Mouse (Mus musculus): ENCODE measurements around the gene Nhlrc1. TPM values are rescaled to one million over a fixed set of nuclear protein-coding genes. Genes with fewer than 3 reads are reported as not detected.

Gene Nhlrc1
- total and polyA plus RNA-seq, 2 experiments from 2014 or later: 5.2 to 7.1 TPM

GRCm38 (mm10) chr13:47053971-47054370 is 39.3 kb upstream of the Nhlrc1 start:
- ATAC-seq (ENCODE audit: insufficient read depth, low read depth): no peak

GRCm38 (mm10) chr13:47050009-47050408 is 35.4 kb upstream of the Nhlrc1 start:
- DNase-seq (ENCODE audit: low spot score) (no peak), ATAC-seq (ENCODE audit: insufficient read depth, low read depth) (no peak)
- H3K9me3 ChIP-seq (replicated peaks; ENCODE audit: control insufficient read depth, low read length): no peaks in the 10 kb centered on the region
- H3K27ac ChIP-seq (ENCODE audit: low read depth): no peak overlapping the region
- H3K9ac ChIP-seq (replicated peaks; ENCODE audit: low read depth, low read length): no peak overlapping the region
- H3K4me3 ChIP-seq (ENCODE audit: low read depth, low read length): no peak overlapping the region
- no peak for TF ChIP-seq CTCF (IDR thresholded peaks at IDR 0.05; ENCODE audit: low read depth)
- no peak for TF ChIP-seq EP300 (IDR thresholded peaks at IDR 0.05; ENCODE audit: low read depth)
- H3K27me3 ChIP-seq (ENCODE audit: control insufficient read depth, insufficient read depth, low read length): no peaks in the 10 kb centered on the region
- peaks cover 47% of the 10 kb centered on the region for H3K36me3 ChIP-seq (replicated peaks; ENCODE audit: control insufficient read depth, insufficient read depth, low read length)
- no peaks in the 10 kb centered on the region for H3K4me1 ChIP-seq (ENCODE audit: control insufficient read depth, insufficient read depth)
- no peak overlapping the region for H3K4me2 ChIP-seq (ENCODE audit: low read depth, low read length)
- 35% methylated on average over 4 of the region's 4 CpGs for WGBS

More at GRCm38 (mm10) chr13:47053971-47054370, 39.3 kb upstream of the Nhlrc1 start:
- WGBS: 81% methylated on average over 10 of the region's 10 CpGs
- Histone ChIP-seq H3K9ac (replicated peaks; ENCODE audit: low read depth, low read length) (no peak overlapping the region), H3K4me1 (ENCODE audit: control insufficient read depth, insufficient read depth) (no peaks in the 10 kb centered on the region), H3K4me2 (ENCODE audit: low read depth, low read length) (no peak overlapping the region), H3K9me3 (replicated peaks; ENCODE audit: control insufficient read depth, low read length) (no peaks in the 10 kb centered on the region), H3K27me3 (ENCODE audit: control insufficient read depth, insufficient read depth, low read length) (no peaks in the 10 kb centered on the region), H3K36me3 (replicated peaks; ENCODE audit: control insufficient read depth, insufficient read depth, low read length) (peaks cover 50% of the 10 kb centered on the region), H3K27ac (ENCODE audit: low read depth) (no peak overlapping the region), H3K4me3 (ENCODE audit: low read depth, low read length) (no peak overlapping the region)
- DNase-seq (ENCODE audit: low spot score): no peak
- TF ChIP-seq CTCF (IDR thresholded peaks at IDR 0.05; ENCODE audit: low read depth): no peak
- no peak for TF ChIP-seq EP300 (IDR thresholded peaks at IDR 0.05; ENCODE audit: low read depth)

DNA sequence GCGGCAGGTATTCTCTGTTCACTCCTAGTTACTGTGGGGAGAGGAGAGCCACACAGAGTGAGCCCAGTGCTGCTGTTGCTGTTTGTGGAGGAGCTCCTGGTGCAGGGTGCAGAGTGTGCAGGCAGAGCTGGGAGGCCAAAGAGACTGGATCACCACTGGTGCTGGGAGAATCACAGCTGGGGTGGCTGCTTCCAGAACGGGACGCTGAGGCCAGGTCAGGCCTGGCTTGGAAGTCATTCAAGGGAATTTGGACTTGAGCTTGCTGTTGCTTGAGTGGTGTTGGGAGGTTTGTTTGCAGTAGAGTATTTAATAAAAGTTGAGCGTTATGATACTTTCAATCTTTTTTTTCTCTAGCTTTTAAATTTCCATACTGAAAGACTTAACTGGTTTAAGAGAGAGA is 33.3 kb upstream of the Nhlrc1 start:
- no peak overlapping the region for H3K4me3 ChIP-seq (ENCODE audit: low read depth, low read length)
- no peak overlapping the region for H3K4me2 ChIP-seq (ENCODE audit: low read depth, low read length)
- H3K36me3 ChIP-seq (replicated peaks; ENCODE audit: control insufficient read depth, insufficient read depth, low read length): peaks cover 32% of the 10 kb centered on the region
- peaks cover 7% of the 10 kb centered on the region for H3K4me1 ChIP-seq (ENCODE audit: control insufficient read depth, insufficient read depth)
- no peak overlapping the region for H3K27ac ChIP-seq (ENCODE audit: low read depth)
- no peak for DNase-seq (ENCODE audit: low spot score)
- no peak for TF ChIP-seq CTCF (IDR thresholded peaks at IDR 0.05; ENCODE audit: low read depth)
- no peak for TF ChIP-seq EP300 (IDR thresholded peaks at IDR 0.05; ENCODE audit: low read depth)
- H3K9ac ChIP-seq (replicated peaks; ENCODE audit: low read depth, low read length): no peak overlapping the region
- no peak for ATAC-seq (ENCODE audit: insufficient read depth, low read depth)
- H3K9me3 ChIP-seq (replicated peaks; ENCODE audit: control insufficient read depth, low read length): no peaks in the 10 kb centered on the region
- whole genome bisulfite sequencing: 86% methylated on average over 4 of the region's 4 CpGs
- H3K27me3 ChIP-seq (ENCODE audit: control insufficient read depth, insufficient read depth, low read length): no peaks in the 10 kb centered on the region

- H3K9me3 ChIP-seq (replicated peaks; ENCODE audit: control insufficient read depth, low read length): no peaks in the 10 kb centered on the region
- TF ChIP-seq CTCF (IDR thresholded peaks at IDR 0.05; ENCODE audit: low read depth) (no peak), EP300 (IDR thresholded peaks at IDR 0.05; ENCODE audit: low read depth) (no peak)
- DNase-seq (ENCODE audit: low spot score) (no peak), ATAC-seq (ENCODE audit: insufficient read depth, low read depth) (no peak)
- peak within 1 kb of the TSS; percentile 75 for H3K4me3 ChIP-seq (ENCODE audit: low read depth, low read length)
- peak within 1 kb of the TSS; percentile 87 for H3K4me2 ChIP-seq (ENCODE audit: low read depth, low read length)
- H3K36me3 ChIP-seq (replicated peaks; ENCODE audit: control insufficient read depth, insufficient read depth, low read length): peaks cover 9% of the 10 kb centered on the region
- peak within 1 kb of the TSS; percentile 71 for H3K9ac ChIP-seq (replicated peaks; ENCODE audit: low read depth, low read length)
- WGBS: 20% methylated on average over 10 of the region's 10 CpGs
- peak within 1 kb of the TSS; percentile 44 for H3K27ac ChIP-seq (ENCODE audit: low read depth)
- H3K27me3 ChIP-seq (ENCODE audit: control insufficient read depth, insufficient read depth, low read length): no peaks in the 10 kb centered on the region
- H3K4me1 ChIP-seq (ENCODE audit: control insufficient read depth, insufficient read depth): peaks cover 7% of the 10 kb centered on the region
These were observed 29.9 kb upstream of the Nhlrc1 start, which contains the start of gene Tpmt for GRCm38 (mm10) chr13:47044617-47044947. TSS of gene Tpmt (minus strand) at chr13:47044737.

GRCm38 (mm10) chr13:47043833-47044616 is 29.4 kb upstream of the Nhlrc1 start:
- ATAC-seq (ENCODE audit: insufficient read depth, low read depth) (peak; percentile 6), DNase-seq (ENCODE audit: low spot score) (no peak)
- Histone ChIP-seq H3K4me2 (ENCODE audit: low read depth, low read length) (peak overlapping the region; percentile 87), H3K36me3 (replicated peaks; ENCODE audit: control insufficient read depth, insufficient read depth, low read length) (peaks cover 3% of the 10 kb centered on the region), H3K27ac (ENCODE audit: low read depth) (peak overlapping the region; percentile 44), H3K4me1 (ENCODE audit: control insufficient read depth, insufficient read depth) (peaks cover 7% of the 10 kb centered on the region), H3K4me3 (ENCODE audit: low read depth, low read length) (peak overlapping the region; percentile 75), H3K9me3 (replicated peaks; ENCODE audit: control insufficient read depth, low read length) (no peaks in the 10 kb centered on the region), H3K27me3 (ENCODE audit: control insufficient read depth, insufficient read depth, low read length) (no peaks in the 10 kb centered on the region), H3K9ac (replicated peaks; ENCODE audit: low read depth, low read length) (peak overlapping the region; percentile 71)
- no peak for TF ChIP-seq CTCF (IDR thresholded peaks at IDR 0.05; ENCODE audit: low read depth)
- TF ChIP-seq EP300 (IDR thresholded peaks at IDR 0.05; ENCODE audit: low read depth): no peak
- WGBS: 2% methylated on average over 43 of the region's 45 CpGs
